Mouse (Mus musculus) heart, embryonic 10.5 days (tissue): ENCODE measurements at regions not wholly inside any gene's neighbourhood (a gene's known extent, or its start where the extent isn't known, plus 50 kb on each side); places are given as distances from the start of the nearest gene placed in this dataset.

Experiments
- DNase-seq: peaks from one replicate; pipeline ENCODE4 v3.0.0-alpha.2; 2017; ENCODE audit warnings: low spot score
- H3K27ac ChIP-seq: fragments of 300-500 bp; sonication (generic); 2 replicates; pipeline ENCODE4 v1.5.1; 2016; ENCODE audit warnings: mild to moderate bottlenecking
- H3K27me3 ChIP-seq: fragments of 300-500 bp; sonication (generic); 2 replicates; pipeline ENCODE4 v1.6.1; 2016; ENCODE audit warnings: mild to moderate bottlenecking; ENCODE audit not compliant: poor library complexity, insufficient read depth, severe bottlenecking
- H3K36me3 ChIP-seq: fragments of 300-500 bp; sonication (generic); 2 replicates; pipeline ENCODE4 v1.6.1; 2016; ENCODE audit warnings: mild to moderate bottlenecking, moderate library complexity
- H3K4me1 ChIP-seq: fragments of 300-500 bp; sonication (generic); 2 replicates; pipeline ENCODE4 v1.6.1; 2016; ENCODE audit warnings: mild to moderate bottlenecking
- H3K4me3 ChIP-seq: fragments of 300-500 bp; sonication (generic); 2 replicates; pipeline ENCODE4 v1.5.1; 2016; ENCODE audit warnings: mild to moderate bottlenecking, moderate library complexity
- H3K9me3 ChIP-seq: fragments of 300-500 bp; sonication (generic); 2 replicates; pipeline ENCODE4 v1.6.1; 2016; ENCODE audit warnings: mild to moderate bottlenecking, moderate library complexity
- WGBS: fragments of 180-500 bp; shearing (Covaris S2); methylation state at CpG from one replicate; pipeline ENCODE4 v1.1.7; 2016; 5-methylcytosine and 5-hydroxymethylcytosine counted together

- Histone ChIP-seq H3K27ac (peak overlapping the region; percentile 75), H3K4me1 (peaks cover 15% of the 10 kb centered on the region), H3K27me3 (no peaks in the 10 kb centered on the region), H3K4me3 (no peak overlapping the region), H3K36me3 (no peaks in the 10 kb centered on the region), H3K9me3 (no peaks in the 10 kb centered on the region)
- WGBS: 74% methylated on average over 8 of the region's 8 CpGs
- DNase-seq: no peak
Measured at GRCm38 (mm10) chr13:51328971-51329346, 79.5 kb upstream of the S1pr3 start.

DNA sequence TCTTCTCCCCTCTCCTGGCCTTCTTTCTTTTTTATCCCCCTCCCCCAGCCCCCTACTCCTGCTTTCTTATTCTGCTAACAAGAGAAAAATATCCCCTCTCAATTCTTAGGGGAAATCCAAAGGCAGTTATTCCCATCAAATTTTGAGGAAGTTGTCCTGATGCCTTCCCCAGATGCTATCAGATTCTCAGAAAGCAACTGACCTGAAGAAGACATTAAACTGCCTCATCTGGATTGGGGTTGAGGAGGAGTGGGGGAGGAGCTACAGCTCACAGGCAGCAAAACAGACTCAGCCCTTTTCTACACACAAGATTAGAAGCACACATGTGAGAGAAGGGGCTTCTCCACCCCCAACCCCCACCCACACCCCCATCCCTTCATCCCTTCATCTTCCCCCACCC is 78.7 kb upstream of the S1pr3 start:
- no peaks in the 10 kb centered on the region for H3K9me3 ChIP-seq
- no peak overlapping the region for H3K4me3 ChIP-seq
- no peaks in the 10 kb centered on the region for H3K27me3 ChIP-seq
- H3K27ac ChIP-seq: no peak overlapping the region
- no peak for DNase-seq
- peaks cover 15% of the 10 kb centered on the region for H3K4me1 ChIP-seq
- no peaks in the 10 kb centered on the region for H3K36me3 ChIP-seq

DNA sequence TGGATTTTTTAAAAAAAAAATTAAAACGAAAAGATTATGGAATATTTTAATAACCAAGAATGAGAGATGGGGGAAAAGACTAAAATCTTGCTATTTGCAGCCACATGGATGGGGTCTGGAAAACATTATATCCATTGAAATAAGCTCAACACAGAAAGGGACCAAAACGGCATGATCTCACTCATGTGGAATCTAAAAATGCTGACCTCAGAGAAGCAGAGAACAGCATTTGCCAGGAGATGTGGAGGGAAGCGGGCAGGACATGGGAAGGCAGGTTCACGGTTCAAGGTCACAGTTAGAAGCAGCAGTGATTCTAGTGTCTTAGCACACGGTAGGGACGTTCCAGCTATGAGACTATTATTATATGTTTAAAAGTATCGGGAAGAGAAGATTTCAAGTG is 76.2 kb upstream of the S1pr3 start:
- DNase-seq: no peak
- peaks cover 15% of the 10 kb centered on the region for H3K4me1 ChIP-seq
- H3K27ac ChIP-seq: no peak overlapping the region
- no peaks in the 10 kb centered on the region for H3K36me3 ChIP-seq
- H3K27me3 ChIP-seq: no peaks in the 10 kb centered on the region
- no peaks in the 10 kb centered on the region for H3K9me3 ChIP-seq
- WGBS: 72% methylated on average over 7 of the region's 7 CpGs
- H3K4me3 ChIP-seq: no peak overlapping the region

DNA sequence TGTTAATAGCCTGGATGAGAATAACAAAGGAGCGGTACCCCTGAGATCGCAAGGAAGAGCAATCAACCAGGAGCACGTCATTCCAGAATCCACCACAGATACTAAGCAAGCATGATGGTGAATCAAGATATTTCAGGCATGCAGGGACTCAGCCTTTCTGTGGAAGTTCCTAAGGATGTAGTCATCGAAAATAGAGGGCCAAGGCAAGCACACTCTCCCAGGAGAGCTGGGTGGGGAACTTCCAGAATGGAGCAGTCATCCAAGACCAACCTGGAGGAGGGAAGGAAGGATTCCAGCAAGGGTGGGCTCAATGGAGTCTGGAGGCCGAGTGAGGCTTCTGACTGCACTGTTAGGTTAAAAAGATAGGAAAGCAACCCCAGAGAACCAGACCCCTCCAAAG is 75.0 kb upstream of the S1pr3 start:
- WGBS: 84% methylated on average over 5 of the region's 5 CpGs
- Histone ChIP-seq H3K4me1 (peaks cover 7% of the 10 kb centered on the region), H3K27me3 (no peaks in the 10 kb centered on the region), H3K36me3 (no peaks in the 10 kb centered on the region), H3K4me3 (no peak overlapping the region), H3K27ac (no peak overlapping the region; the same call in 1 of the 2 replicates), H3K9me3 (no peaks in the 10 kb centered on the region)
- DNase-seq: no peak

GRCm38 (mm10) chr13:51336726-51337125 is 71.7 kb upstream of the S1pr3 start:
- Histone ChIP-seq H3K9me3 (no peaks in the 10 kb centered on the region), H3K36me3 (no peaks in the 10 kb centered on the region), H3K27ac (no peak overlapping the region), H3K27me3 (no peaks in the 10 kb centered on the region), H3K4me3 (no peak overlapping the region), H3K4me1 (no peaks in the 10 kb centered on the region)
- no peak for DNase-seq
- 75% methylated on average over 5 of the region's 5 CpGs for WGBS

- WGBS: 96% methylated on average over 16 of the region's 16 CpGs
- H3K4me1 ChIP-seq: no peaks in the 10 kb centered on the region
- H3K27ac ChIP-seq: no peak overlapping the region
- H3K9me3 ChIP-seq: no peaks in the 10 kb centered on the region
- H3K27me3 ChIP-seq: no peaks in the 10 kb centered on the region
- DNase-seq: no peak
- H3K36me3 ChIP-seq: no peaks in the 10 kb centered on the region
- H3K4me3 ChIP-seq: no peak overlapping the region
Measured at GRCm38 (mm10) chr13:51337931-51338330, 70.5 kb upstream of the S1pr3 start.

DNA sequence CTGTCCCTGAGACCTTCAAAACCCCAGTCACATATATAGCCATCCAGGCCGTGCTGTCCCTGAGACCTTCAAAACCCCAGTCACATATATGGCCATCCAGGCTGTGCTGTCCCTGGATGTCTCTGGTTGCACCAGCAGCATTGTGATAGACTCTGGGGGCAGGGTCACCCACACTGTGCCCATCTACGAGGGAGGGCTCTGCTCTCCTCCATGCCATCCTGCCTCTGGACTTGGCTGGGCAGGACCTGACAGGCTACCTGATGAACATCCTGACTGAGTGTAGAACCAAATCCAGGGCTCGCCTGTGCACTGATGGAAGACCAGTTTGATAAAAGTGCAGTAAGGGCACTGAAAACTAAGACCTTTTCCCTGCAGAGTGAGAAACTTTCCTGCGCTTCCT is 63.1 kb upstream of the S1pr3 start:
- Histone ChIP-seq H3K9me3 (no peaks in the 10 kb centered on the region), H3K4me3 (no peak overlapping the region), H3K27me3 (no peaks in the 10 kb centered on the region), H3K36me3 (no peaks in the 10 kb centered on the region), H3K27ac (no peak overlapping the region), H3K4me1 (peaks cover 20% of the 10 kb centered on the region)
- WGBS: 84% methylated on average over 4 of the region's 4 CpGs
- DNase-seq: no peak

DNA sequence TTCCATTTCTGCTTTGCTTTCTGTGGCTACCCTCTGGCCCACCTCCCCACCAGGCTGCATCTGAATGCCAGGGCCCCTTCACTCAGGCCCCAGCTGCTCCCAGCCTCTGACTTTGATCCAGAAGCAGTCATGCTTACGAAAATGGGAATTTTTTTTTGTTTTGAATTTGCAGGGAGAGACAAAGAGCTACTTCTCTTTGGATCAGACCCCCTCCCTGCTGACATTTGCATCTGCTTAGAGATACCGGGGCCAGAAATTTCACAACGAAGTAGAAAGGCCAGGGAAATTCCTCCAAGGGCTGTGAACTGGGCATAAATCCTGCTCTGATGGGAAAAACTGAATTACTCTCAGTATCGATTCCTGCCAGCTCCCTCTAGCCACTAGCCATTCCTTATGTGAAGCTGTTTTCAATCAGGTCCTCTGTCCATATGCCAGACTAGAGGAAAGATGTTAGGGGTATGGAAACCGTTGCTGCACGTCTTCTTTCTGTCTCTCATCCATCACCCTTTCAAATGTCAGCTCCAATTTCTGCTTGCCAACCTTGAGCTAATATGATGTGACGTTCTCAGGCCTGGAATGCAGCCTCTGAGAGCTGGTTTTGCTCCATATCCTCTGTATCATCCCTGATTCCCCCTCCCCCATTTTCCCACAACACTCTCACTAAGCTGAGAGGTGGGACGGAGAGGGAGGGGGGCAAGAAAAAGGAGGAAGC is 62.4 kb upstream of the S1pr3 start:
- H3K4me1 ChIP-seq: peaks cover 20% of the 10 kb centered on the region
- H3K27ac ChIP-seq: peak overlapping the region; percentile 2; the same call in 1 of the 2 replicates
- DNase-seq: no peak
- H3K27me3 ChIP-seq: no peaks in the 10 kb centered on the region
- no peak overlapping the region for H3K4me3 ChIP-seq
- 53% methylated on average over 8 of the region's 8 CpGs for WGBS
- no peaks in the 10 kb centered on the region for H3K36me3 ChIP-seq
- no peaks in the 10 kb centered on the region for H3K9me3 ChIP-seq

DNA sequence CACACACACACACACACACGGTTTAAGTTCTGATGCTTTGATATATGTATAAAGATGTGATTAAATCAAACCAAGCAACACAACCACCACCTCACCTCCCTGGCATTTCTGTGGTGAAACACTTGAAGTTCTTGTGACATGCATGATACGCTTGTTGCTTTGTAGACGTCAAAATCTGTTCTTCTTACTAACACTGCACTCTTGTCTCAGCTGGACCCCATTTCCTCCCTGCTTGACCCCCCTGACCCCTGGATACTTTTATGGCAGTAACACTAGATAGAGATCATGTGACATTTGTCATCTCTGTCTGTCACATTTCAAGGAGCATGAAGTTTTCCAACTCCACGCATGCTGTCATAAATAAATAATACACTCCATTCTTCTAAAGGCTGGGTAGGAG is 59.7 kb upstream of the S1pr3 start:
- Histone ChIP-seq H3K9me3 (no peaks in the 10 kb centered on the region), H3K4me1 (peaks cover 25% of the 10 kb centered on the region), H3K27ac (no peak overlapping the region), H3K27me3 (no peaks in the 10 kb centered on the region), H3K36me3 (no peaks in the 10 kb centered on the region), H3K4me3 (no peak overlapping the region)
- 62% methylated on average over 4 of the region's 4 CpGs for WGBS
- DNase-seq: no peak

DNA sequence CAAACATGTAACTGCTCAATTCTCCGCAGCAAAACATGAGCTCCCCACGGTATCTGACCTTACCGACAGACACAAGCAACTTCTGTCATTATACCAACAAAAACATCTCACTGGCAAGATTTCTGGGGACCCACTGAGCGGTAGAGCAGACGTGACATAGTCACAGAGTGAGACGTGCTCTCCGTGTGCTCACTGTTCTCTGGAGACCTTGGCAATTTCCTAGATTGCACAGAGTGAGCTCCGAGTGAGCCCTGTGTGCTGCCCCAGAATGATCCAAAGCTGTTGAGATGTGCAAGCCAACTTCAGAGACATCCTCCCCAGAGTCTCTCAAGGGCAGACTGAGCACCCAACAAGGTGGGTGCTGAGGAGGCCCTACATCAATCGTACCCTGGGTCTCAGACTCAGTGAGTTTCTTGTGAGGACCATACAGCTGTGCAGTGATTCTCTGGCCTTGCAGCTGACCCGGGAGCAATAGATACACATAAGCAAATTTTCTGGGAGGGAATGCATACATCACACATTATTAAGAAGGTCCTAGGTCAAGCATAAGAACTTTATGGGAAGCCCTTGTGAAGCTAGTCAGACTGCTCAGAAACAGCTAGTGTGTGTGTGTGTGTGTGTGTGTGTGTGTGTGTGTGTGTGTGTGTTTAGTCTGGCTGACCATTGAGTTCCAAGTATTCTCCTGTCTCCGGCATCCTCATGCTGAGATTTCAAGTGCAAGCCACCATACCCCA is 58.5 kb upstream of the S1pr3 start:
- no peaks in the 10 kb centered on the region for H3K36me3 ChIP-seq
- no peaks in the 10 kb centered on the region for H3K27me3 ChIP-seq
- no peak overlapping the region for H3K4me3 ChIP-seq
- H3K4me1 ChIP-seq: peaks cover 25% of the 10 kb centered on the region
- DNase-seq: no peak
- H3K9me3 ChIP-seq: no peaks in the 10 kb centered on the region
- 85% methylated on average over 11 of the region's 11 CpGs for WGBS
- H3K27ac ChIP-seq: no peak overlapping the region

- Histone ChIP-seq H3K27ac (no peak overlapping the region), H3K4me1 (peaks cover 14% of the 10 kb centered on the region), H3K9me3 (no peaks in the 10 kb centered on the region), H3K27me3 (no peaks in the 10 kb centered on the region), H3K4me3 (no peak overlapping the region), H3K36me3 (no peaks in the 10 kb centered on the region)
- DNase-seq: no peak
- WGBS: 70% methylated on average over 4 of the region's 4 CpGs
Measured at GRCm38 (mm10) chr13:51352874-51353273, 55.6 kb upstream of the S1pr3 start.

DNA sequence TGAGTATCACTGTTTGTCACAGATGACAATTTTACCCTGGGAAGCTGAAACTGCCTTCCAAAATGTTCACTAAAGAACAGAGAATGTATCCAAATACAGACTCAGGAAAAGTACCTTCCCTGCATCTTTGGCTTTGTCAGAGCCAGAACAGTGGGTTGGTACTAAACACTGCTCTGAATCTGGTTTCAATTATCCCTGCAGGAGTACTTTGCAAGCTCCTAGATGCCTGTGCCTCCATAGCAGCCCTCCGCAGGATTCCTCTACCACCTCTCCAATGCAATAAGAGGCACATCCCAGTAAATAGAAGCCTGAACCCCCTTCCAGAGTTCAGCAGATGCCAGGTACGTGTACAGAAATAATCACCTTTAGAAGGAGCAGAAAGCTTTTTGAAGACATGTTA is 52.9 kb upstream of the S1pr3 start:
- Histone ChIP-seq H3K27ac (no peak overlapping the region), H3K4me1 (peaks cover 12% of the 10 kb centered on the region; the same call in 1 of the 2 replicates), H3K36me3 (no peaks in the 10 kb centered on the region), H3K27me3 (no peaks in the 10 kb centered on the region), H3K9me3 (no peaks in the 10 kb centered on the region), H3K4me3 (no peak overlapping the region)
- no peak for DNase-seq
- 77% methylated on average over 2 of the region's 2 CpGs for WGBS
